Mouse (Mus musculus) brain, adult 2 months (tissue): Measurements from ENCODE around the gene Piwil4.
"Not testable (repeated sequence)": the region's sequence is repeated elsewhere in the genome, so short reads cannot be mapped to it uniquely, and the experiment has no call there.

Source experiments
- DNase-seq: peaks from one replicate; pipeline ENCODE4 v3.0.0; 2011; ENCODE audit warnings: low read depth, low spot score

The Piwil4 gene

GRCm38 (mm10) chr9:14726005-14726404, 14.5 kb downstream of the Piwil4 start:
- no peak for DNase-seq

GRCm38 (mm10) chr9:14724755-14725420, 15.6 kb downstream of the Piwil4 start:
- no peak for DNase-seq

- no peak for DNase-seq
Measured at GRCm38 (mm10) chr9:14721610-14722009, 18.9 kb downstream of the Piwil4 start.

GRCm38 (mm10) chr9:14720384-14720783, 20.1 kb downstream of the Piwil4 start:
- no peak for DNase-seq

GRCm38 (mm10) chr9:14718332-14718691, 22.2 kb downstream of the Piwil4 start:
- DNase-seq = no peak

GRCm38 (mm10) chr9:14717689-14718331, 22.7 kb downstream of the Piwil4 start:
- DNase-seq = no peak

- no peak for DNase-seq
Measured at GRCm38 (mm10) chr9:14715258-14715657, 25.3 kb downstream of the Piwil4 start.

- DNase-seq = no peak
Measured at GRCm38 (mm10) chr9:14710910-14711309, 29.6 kb downstream of the Piwil4 start.

- peak; percentile 73 for DNase-seq
Measured at GRCm38 (mm10) chr9:14705321-14706162, 35.0 kb downstream of the Piwil4 start.

- DNase-seq = not testable (repeated sequence)
Measured at GRCm38 (mm10) chr9:14700795-14701194, 39.7 kb downstream of the Piwil4 start.

GRCm38 (mm10) chr9:14699288-14699640, 41.3 kb downstream of the Piwil4 start:
- DNase-seq = no peak

- peak; percentile 90 for DNase-seq
Measured at GRCm38 (mm10) chr9:14698582-14699287, 41.8 kb downstream of the Piwil4 start.

- no peak for DNase-seq
Measured at GRCm38 (mm10) chr9:14697903-14698302, 42.6 kb downstream of the Piwil4 start.

GRCm38 (mm10) chr9:14689376-14690108, 51.0 kb downstream of the Piwil4 start:
- no peak for DNase-seq

GRCm38 (mm10) chr9:14684363-14684762, 56.2 kb downstream of the Piwil4 start:
- no peak for DNase-seq

GRCm38 (mm10) chr9:14682741-14683140, 57.8 kb downstream of the Piwil4 start:
- DNase-seq = peak; percentile 19

- no peak for DNase-seq
Measured at GRCm38 (mm10) chr9:14680584-14680983, 59.9 kb downstream of the Piwil4 start.

- DNase-seq = no peak
Measured at GRCm38 (mm10) chr9:14675707-14676691, 64.5 kb downstream of the Piwil4 start.

- peak; percentile 23 for DNase-seq
Measured at GRCm38 (mm10) chr9:14674506-14674905, 66.0 kb downstream of the Piwil4 start.

GRCm38 (mm10) chr9:14673109-14673508, 67.4 kb downstream of the Piwil4 start:
- no peak for DNase-seq
